Mouse (Mus musculus) neutrophil, adult 5-6 weeks (primary cell): ENCODE results near the gene Pim3. TPM values are rescaled to one million over a fixed set of nuclear protein-coding genes. Genes with fewer than 3 reads are reported as not detected.
A peak's percentile ranks its signal among the peaks of the same experiment; 100 is the strongest.

ENCODE experiments used
- ATAC-seq: fragments of 151-379, 151-347 bp; 2 replicates; pipeline ENCODE4 v1.8.0; 2017; ENCODE audit warnings: mild to moderate bottlenecking, moderate TSS enrichment; ENCODE audit not compliant: insufficient number of reproducible peaks, poor library complexity, low FRiP score, severe bottlenecking; ENCODE audit errors: extremely low read depth
- total RNA-seq: library from RNA; stranded (forward); fragments of 200-1000 nt; gene quantifications from 2 replicates; pipeline ENCODE4 v1.2.3, GENCODE M21; 2017

The Pim3 gene
- total RNA-seq, 1 experiment from 2014 or later = 19.4 TPM

GRCm38 (mm10) chr15:88870418-88871185 lies 8.6 kb downstream of the Pim3 start:
- ATAC-seq = no peak

DNA sequence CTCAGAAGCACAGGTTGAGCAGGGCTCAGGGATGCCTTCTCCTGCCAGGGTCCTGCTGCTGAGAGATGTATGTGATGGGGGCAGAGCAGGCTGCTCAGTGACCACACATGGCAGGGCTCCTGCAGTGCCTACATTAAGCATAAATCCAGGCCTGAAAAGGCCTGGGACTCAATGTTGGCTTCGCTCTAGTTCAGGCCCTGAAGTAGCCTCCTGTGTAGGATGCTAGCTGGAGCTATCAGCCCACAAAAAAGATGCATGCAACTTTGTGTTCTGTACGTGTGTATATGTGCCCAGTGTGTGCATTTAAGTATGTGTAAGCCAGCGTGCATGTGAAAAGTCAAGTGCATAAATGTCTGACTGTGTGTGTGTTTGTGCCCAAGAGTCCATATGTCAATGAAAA lies 12.1 kb downstream of the Pim3 start:
- no peak for ATAC-seq

DNA sequence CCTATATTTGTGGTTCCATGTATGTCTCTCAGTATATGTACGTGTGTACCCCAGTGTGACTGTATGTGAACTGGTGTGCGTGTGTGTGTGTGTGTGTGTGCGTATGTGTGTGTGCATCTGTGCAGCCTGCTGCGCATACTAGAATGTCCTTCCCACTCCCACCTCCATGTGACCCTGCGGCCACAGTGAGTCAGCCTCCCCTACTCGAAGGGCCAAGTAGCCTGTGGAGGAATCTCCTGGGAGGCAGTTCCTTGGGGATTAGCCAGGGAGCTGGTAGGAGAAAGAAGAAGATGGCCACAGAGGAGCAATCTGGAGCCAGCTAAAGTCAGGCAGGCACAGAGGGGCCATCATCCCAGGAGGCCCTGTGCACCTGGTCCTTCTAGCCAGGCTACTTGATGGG lies 12.5 kb downstream of the Pim3 start:
- ATAC-seq = no peak

GRCm38 (mm10) chr15:88875625-88876081 lies 13.7 kb downstream of the Pim3 start:
- ATAC-seq = no peak

- peak; percentile 73 for ATAC-seq
Observed at GRCm38 (mm10) chr15:88876155-88877020, 14.4 kb downstream of the Pim3 start.

DNA sequence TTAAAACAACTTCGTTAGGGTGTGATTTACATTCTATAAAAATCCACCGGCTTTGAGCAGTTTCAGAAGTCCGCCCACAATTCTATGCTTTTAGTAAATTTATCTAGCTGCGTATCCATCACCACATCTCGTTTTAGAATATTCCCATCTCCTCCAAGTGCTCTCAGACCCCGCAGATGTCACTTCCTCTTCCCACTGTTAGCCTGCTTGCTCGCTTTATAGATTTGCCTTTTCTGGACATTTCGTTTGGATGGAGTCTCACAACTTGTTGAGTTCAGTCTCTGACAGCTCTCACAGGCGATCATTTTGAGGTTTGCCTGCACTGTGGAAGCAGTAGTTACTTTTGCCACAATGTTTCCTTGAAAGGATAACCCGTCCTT lies 15.0 kb downstream of the Pim3 start:
- ATAC-seq = no peak

DNA sequence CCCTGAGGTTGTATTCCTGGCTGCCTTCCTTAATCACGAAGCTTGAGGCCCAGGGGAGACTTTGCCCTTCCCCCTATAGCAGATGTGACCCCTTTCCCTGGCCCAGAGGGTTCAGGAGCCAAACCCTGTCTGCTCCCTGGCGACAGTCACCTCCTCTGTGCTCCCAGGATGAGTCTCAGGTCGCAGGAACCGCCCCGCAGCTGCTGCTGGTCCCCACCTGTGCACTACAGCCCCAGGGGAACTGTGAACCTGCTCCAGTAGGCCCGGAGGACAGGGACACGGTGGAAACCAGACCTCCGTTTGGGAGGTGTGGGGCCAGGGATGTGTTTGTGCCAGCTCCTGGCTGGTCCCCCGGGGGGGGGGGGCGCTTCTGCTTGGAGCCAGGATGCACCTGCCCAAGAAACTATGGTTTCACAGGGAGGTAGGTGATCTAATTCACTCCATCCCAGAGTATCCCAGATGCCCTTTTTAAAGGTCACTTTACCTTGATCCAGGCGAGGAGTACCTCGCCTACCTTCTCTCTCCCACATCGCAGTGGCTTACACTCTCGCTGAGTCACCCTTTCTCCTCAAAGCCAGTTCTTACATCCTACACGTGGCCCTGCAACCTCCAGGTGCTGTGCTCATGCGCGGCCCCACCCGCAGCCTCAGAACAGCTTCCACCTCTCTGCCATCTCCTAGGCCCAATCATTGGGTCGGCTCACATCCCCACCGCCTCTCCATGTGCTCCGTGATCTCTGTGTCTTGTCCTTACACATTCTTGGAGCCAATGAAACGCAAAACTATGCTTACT lies 19.5 kb downstream of the Pim3 start:
- ATAC-seq = no peak

DNA sequence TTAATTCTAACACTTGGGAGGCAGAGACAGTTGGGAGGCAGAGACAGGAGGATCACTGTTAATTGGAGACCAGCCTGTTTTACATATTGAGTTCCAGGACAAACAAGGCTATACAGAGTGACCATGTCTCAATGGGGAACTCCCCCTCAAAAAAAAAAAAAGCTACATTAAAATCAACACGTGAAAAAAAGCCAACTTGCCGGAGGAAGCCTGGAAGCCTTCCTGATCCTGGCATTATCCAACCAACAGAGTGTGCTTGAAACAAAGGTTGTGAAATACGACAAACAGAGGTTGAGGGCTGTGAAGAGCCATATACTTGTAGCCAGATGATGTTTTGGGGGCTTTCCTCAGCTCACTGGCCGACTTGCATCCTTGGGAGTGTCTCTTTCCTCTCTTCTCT lies 20.9 kb downstream of the Pim3 start:
- no peak for ATAC-seq

DNA sequence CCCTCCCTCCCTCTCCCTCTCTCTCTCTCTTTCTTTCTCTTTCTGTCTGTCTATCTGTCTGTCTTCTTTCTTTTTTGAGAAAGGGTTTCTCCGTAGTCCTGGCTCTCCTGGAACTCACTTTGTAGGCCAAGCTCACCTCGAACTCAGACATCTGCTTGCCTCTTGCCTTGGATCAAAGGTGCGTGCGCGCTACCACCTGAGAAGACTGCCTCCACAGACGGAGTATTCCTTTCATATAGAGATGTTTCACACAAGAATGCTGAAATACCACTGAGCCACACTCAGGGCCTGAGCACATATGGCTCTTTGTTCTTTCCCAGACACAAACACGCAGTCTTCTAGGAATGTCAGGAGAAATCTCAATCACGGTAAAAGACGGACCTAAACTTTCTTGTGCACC lies 21.4 kb downstream of the Pim3 start:
- no peak for ATAC-seq

DNA sequence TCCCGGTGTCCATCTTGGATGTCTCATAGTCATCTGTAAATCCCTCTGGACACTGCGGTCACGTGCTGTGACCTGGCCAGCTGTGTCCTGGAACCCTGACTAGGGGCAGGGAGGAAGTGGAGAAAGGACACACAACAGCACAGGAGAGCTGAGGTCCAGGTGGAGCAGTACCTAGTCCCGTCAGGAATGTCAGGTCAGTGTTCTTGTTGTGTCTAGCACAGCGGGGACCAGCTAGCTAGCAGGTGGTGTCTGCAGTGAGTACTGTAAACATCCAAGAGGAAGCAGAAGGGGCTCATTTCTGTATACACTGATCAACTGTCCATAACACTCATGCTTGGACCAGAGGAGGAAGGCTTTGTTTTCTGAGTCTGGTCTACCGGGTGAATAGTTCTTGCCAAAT lies 23.4 kb downstream of the Pim3 start:
- no peak for ATAC-seq

DNA sequence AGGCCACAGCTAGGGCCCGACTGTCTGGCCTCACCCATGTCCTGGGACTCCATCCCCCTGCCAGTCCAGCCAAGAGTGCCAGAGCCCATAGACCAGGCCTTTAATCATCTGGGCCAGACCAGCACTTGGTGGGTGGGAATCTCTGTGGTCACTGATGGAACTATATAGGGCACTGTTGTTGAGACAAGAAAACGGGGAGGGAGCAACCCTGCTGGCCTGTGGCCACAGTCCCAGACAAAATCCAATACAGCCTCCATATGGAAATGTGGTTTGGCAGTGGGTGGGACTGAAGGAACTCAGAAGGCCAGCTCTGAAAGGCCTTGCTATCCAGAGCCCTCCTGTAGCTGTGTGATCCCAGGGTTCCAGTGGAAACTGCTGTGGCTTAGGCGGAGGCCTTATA lies 27.0 kb downstream of the Pim3 start:
- ATAC-seq = no peak

GRCm38 (mm10) chr15:88889994-88890393 lies 28.0 kb downstream of the Pim3 start:
- ATAC-seq = no peak

DNA sequence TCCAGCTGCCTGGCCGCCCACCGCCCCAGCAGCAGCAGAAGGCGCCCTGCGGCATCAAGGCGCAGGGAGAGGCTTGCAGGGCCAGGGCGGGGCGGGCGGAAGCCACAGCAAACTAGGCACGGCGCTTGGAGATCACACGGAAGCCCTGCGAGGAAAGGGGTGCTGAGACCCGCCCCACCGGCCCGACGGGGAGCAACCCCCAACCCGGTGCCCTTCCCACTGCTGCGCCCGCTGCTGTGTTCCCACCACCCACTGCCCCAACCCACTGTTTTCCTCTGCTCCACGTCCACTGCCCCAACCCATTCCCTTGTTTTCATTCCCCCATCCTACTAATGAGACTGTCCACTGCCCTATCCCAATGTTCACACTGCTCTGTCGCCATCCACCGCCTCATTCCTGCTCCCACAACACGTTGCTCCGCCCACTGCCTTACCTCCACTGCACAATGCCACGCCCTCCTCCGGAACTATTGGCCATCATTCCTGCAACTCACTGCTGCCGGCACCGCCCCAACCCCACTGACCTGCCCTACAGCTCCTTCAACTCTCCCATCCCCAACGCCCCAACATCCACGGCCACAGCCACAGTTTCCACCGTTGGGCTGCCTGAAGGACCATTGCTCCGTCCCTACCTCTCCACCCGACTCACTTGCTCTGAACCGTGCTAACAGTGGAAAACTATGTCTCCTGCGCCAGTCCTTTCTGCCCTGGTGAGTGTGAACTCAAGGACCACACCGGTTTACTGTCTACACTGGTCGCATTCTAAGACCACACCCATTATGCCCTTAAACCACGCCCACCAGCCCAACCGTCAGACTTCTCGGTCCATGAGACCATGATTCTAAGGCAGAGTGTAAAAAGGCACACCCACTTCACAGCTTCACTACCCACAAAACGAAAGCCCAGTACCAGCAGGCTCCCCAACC lies 29.0 kb downstream of the Pim3 start:
- ATAC-seq = peak; percentile 49

- no peak for ATAC-seq
Observed at GRCm38 (mm10) chr15:88891676-88892040, 29.7 kb downstream of the Pim3 start.

DNA sequence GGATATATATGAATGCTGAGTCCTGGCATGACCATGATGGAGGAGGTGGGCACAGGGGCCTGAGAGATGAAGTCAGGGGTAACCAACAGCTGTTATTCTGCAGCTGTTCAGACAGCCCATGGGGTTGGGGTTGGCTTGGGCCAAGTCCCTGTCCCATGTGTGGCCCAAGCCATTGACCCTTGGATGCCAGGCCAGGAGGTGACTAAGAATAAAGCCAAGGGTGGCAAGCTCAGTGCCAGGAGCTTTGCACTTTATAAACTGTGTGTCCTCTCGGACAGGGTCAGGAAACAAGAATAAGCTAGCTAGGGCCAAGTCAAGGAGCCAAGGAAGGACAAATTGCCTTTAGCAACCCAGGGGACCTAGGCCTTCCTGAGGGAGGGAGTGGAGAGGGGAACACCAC lies 30.3 kb downstream of the Pim3 start:
- no peak for ATAC-seq

DNA sequence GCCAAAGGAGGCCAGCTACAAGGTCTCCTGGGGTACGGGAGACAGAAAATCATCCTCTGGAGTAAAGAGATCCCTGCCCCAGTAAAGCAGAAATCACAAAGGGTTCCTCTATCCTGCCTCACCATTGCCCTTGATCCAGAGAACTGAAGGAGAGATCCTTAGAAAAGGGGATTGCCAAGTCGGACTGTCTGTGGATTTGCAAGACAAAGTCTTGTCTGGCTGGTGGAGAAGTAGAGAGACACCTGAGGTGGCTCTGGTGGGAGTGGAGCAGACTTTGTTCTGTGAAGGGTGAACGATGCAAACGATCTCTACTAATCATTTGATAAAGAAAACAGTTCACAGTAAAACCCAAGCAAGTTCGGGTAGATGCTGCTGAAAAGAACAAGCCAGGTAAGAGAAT lies 30.9 kb downstream of the Pim3 start:
- ATAC-seq = no peak

- ATAC-seq = no peak
Observed at GRCm38 (mm10) chr15:88895119-88895518, 33.1 kb downstream of the Pim3 start.

DNA sequence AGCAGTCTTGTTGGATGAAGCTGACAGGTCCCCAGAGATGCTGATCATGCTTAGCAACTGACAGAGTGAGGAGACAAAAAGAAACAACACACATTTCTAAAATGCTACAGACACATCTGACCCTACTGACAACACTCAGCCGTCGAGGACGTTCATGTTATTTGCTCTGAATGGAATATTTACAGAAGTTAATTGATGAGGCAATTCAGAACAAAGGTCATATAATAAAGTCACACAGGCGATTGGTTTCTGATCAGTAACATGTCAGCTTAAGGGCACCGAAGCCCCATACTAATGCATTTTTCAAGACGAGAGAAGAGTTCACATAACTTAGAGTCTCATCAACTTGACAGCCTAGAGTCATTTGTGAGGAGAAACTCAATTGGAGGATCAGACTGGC lies 33.9 kb downstream of the Pim3 start:
- no peak for ATAC-seq
